Mouse (Mus musculus): ENCODE results near the gene Rtn1. TPM values are rescaled to one million over a fixed set of nuclear protein-coding genes. Genes with fewer than 3 reads are reported as not detected.

Gene Rtn1
- polyA plus RNA-seq, 1 experiment from 2014 or later: 6.6 TPM

DNA sequence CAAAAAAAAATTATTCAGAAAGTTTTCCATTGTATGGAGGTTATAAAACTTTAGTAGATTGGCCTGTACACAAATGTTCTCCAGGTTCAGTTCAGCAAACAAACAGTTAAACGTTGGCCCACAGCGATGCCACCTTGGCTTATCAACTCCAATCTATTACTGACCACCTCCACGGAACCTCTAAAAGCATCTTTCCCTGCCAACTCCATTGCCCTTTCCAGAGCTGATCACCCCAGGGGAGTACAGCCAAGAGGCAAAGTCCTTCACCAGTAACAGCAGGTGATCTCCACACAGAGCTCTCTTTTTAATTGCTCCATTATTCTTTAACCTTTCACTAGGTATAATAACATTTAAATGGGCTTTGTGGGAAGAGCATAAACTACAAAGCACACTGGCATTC, 120.6 kb downstream of the Rtn1 start:
- Histone ChIP-seq H3K36me3 (ENCODE audit: insufficient read depth, low read length) (no peaks in the 10 kb centered on the region), H3K4me2 (ENCODE audit: low read length) (no peak overlapping the region), H3K4me1 (replicated peaks; ENCODE audit: insufficient read depth, low read length) (no peaks in the 10 kb centered on the region), H3K27me3 (ENCODE audit: insufficient read depth, low read length) (no peaks in the 10 kb centered on the region), H3K9me3 (replicated peaks; ENCODE audit: low read length) (no peaks in the 10 kb centered on the region), H3K9ac (ENCODE audit: low read depth, low read length) (no peak overlapping the region), H3K27ac (no peak overlapping the region), H3K4me3 (replicated peaks; ENCODE audit: low read depth, low read length) (no peak overlapping the region)
- no peak for DNase-seq (ENCODE audit: low spot score)
- 70% methylated on average over 3 of the region's 3 CpGs for WGBS
- TF ChIP-seq CTCF (IDR thresholded peaks at IDR 0.05; ENCODE audit: low read depth): no peak
- ATAC-seq (replicated peaks; ENCODE audit: low FRiP score, low read depth): no peak

DNA sequence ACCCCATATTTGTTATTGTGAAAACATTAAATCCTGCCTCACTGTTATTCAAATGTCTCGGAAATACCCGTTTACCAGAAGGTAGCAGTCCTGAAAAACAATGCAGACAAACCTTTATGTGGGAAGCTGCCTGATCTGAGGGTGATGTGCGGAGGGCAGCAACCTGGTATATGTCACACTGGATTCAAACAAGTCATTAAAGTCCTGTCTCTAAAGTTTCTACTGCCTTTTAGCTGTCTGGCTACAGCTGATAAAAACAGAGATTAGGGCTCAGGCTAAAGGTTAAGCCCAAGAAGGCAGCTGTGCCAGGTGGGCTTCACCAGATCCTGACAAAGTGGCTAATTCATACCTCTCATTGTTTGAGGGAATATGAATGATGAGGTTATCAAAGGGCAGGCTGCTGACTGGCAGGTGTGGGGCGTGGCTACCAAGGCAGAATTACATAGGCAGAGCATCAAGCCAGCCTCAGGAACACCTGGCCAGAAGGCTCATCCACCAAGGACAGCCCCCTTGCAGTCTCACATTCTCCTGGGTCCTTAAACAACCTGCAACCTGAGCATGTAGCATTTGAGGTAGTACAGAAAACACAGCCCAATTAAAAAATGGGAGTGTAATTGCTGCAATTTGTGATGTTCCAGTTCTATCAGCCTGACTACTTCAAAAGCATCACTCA, 121.4 kb downstream of the Rtn1 start:
- Histone ChIP-seq H3K27ac (no peak overlapping the region), H3K4me2 (ENCODE audit: low read length) (no peak overlapping the region), H3K4me1 (replicated peaks; ENCODE audit: insufficient read depth, low read length) (no peaks in the 10 kb centered on the region), H3K4me3 (replicated peaks; ENCODE audit: low read depth, low read length) (no peak overlapping the region), H3K9me3 (replicated peaks; ENCODE audit: low read length) (no peaks in the 10 kb centered on the region), H3K36me3 (ENCODE audit: insufficient read depth, low read length) (no peaks in the 10 kb centered on the region), H3K9ac (ENCODE audit: low read depth, low read length) (no peak overlapping the region), H3K27me3 (ENCODE audit: insufficient read depth, low read length) (no peaks in the 10 kb centered on the region)
- DNase-seq (ENCODE audit: low spot score) (no peak), ATAC-seq (replicated peaks; ENCODE audit: low FRiP score, low read depth) (no peak)
- TF ChIP-seq CTCF (IDR thresholded peaks at IDR 0.05; ENCODE audit: low read depth): no peak
- WGBS: 75% methylated on average over 4 of the region's 4 CpGs

DNA sequence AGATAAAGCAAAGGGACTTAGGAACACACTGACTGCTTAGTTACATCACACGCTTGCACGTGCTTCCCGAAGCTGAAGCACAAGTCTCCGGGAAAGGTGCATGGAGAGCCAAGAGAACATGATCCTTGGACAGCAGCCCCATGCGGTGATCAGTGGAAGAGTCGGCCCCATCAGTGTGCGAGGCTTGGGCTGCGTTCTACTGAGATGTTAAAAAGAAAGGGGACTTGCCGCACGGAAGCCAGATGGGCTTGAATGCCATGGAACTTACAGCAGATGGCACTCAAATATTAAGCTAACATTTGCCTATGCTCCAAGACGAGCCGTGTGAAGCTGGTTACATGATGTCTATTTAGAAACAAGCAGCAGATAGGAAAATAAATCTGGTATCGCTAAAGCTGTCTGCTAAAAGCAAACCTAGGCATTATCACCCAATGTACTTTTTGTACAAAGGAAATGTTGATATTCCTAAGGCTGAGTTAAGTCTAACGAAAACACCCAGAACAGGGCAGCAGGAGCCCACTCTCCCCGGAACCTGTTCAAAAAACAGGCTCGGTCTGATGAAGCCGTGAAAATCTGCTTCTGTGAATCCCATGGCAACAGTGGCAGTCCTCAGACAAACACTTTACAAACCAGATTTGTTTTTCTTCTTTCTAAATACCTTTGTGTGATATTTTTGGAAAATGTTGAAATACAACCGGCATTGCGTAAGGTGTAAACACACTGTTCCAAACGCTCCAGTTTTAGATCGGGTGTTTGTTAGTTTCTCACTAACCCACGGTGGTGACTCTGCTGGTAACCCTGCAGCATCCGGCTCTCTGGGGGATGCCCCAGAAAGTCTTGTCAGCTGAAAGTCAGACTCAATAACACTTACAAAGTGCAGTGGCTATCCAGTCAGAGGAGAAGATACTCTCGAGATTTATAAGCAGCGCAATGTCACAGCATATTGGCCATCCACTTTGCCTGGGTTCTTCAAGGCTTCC, 123.2 kb downstream of the Rtn1 start:
- DNase-seq (ENCODE audit: low spot score): no peak
- 85% methylated on average over 25 of the region's 25 CpGs for WGBS
- Histone ChIP-seq H3K9ac (ENCODE audit: low read depth, low read length) (no peak overlapping the region), H3K4me1 (replicated peaks; ENCODE audit: insufficient read depth, low read length) (no peaks in the 10 kb centered on the region), H3K4me2 (ENCODE audit: low read length) (no peak overlapping the region), H3K9me3 (replicated peaks; ENCODE audit: low read length) (no peaks in the 10 kb centered on the region), H3K36me3 (ENCODE audit: insufficient read depth, low read length) (no peaks in the 10 kb centered on the region), H3K27me3 (ENCODE audit: insufficient read depth, low read length) (no peaks in the 10 kb centered on the region), H3K4me3 (replicated peaks; ENCODE audit: low read depth, low read length) (no peak overlapping the region), H3K27ac (no peak overlapping the region)
- no peak for ATAC-seq (replicated peaks; ENCODE audit: low FRiP score, low read depth)
- no peak for TF ChIP-seq CTCF (IDR thresholded peaks at IDR 0.05; ENCODE audit: low read depth)

DNA sequence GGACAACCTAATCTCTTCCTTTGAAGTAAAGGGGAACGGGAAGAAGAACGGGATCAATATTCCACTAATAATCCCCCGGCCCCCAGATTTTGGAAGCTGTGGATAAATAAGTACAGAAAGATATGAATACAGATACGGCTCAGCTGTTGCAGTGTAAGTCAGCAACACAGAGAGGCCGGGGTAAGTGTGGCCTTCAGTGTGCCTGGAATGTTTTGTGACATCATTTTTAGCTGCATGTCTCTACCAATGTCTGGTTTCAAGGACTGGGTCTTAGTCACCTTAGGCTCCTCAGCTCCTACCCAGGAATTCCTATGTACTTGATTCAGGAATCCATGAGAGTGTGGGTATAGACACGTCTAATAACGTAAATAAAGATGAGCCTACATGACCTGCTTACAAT, 124.3 kb downstream of the Rtn1 start:
- H3K4me2 ChIP-seq (ENCODE audit: low read length): no peak overlapping the region
- no peak for TF ChIP-seq CTCF (IDR thresholded peaks at IDR 0.05; ENCODE audit: low read depth)
- H3K27ac ChIP-seq: no peak overlapping the region
- DNase-seq (ENCODE audit: low spot score): no peak
- H3K36me3 ChIP-seq (ENCODE audit: insufficient read depth, low read length): no peaks in the 10 kb centered on the region
- no peak overlapping the region for H3K9ac ChIP-seq (ENCODE audit: low read depth, low read length)
- no peaks in the 10 kb centered on the region for H3K9me3 ChIP-seq (replicated peaks; ENCODE audit: low read length)
- no peaks in the 10 kb centered on the region for H3K27me3 ChIP-seq (ENCODE audit: insufficient read depth, low read length)
- H3K4me3 ChIP-seq (replicated peaks; ENCODE audit: low read depth, low read length): no peak overlapping the region
- no peaks in the 10 kb centered on the region for H3K4me1 ChIP-seq (replicated peaks; ENCODE audit: insufficient read depth, low read length)
- ATAC-seq (replicated peaks; ENCODE audit: low FRiP score, low read depth): no peak
- 90% methylated on average over 7 of the region's 7 CpGs for WGBS

DNA sequence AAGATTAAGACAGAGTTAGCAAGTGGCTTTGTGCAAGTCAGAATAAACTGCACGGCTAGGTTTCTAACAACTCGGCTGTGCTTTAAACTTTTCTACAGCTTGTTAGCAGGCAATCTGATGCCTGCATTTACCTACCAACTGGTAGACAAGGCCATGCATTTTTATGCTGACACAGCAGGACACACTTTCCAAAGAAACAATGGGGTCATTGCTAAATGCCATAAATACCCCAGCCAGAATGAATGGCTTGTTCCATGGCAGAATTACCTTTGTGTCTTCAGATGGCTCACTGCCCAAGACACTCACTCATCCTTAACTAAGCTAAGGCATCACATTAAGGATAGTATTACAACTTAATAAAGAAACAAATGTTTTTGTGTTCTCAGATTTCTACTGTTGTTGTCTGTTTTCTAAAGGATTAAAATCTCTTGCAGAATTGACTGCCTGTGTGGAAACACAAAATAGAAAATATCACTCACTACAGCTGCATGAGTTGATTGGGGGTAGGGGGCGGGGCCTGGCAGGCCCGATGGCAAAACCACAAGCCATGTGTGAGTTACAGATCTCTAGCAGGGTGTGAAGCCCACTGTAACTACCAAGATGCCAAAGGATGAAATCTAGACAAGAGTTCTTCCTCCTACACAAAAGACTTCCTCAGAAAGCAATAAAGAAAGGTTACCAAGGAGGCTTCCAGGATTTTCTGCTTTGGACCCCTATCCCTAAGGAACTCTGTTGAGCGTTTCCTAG, 129.6 kb downstream of the Rtn1 start:
- no peaks in the 10 kb centered on the region for H3K4me1 ChIP-seq (replicated peaks; ENCODE audit: insufficient read depth, low read length)
- no peak overlapping the region for H3K4me3 ChIP-seq (replicated peaks; ENCODE audit: low read depth, low read length)
- ATAC-seq (replicated peaks; ENCODE audit: low FRiP score, low read depth) (no peak), DNase-seq (ENCODE audit: low spot score) (peak; percentile 55)
- no peaks in the 10 kb centered on the region for H3K27me3 ChIP-seq (ENCODE audit: insufficient read depth, low read length)
- no peaks in the 10 kb centered on the region for H3K9me3 ChIP-seq (replicated peaks; ENCODE audit: low read length)
- no peak for TF ChIP-seq CTCF (IDR thresholded peaks at IDR 0.05; ENCODE audit: low read depth)
- H3K36me3 ChIP-seq (ENCODE audit: insufficient read depth, low read length): no peaks in the 10 kb centered on the region
- H3K27ac ChIP-seq: no peak overlapping the region
- H3K9ac ChIP-seq (ENCODE audit: low read depth, low read length): no peak overlapping the region
- no peak overlapping the region for H3K4me2 ChIP-seq (ENCODE audit: low read length)
- 61% methylated on average over 5 of the region's 5 CpGs for WGBS
